Mouse (Mus musculus): ENCODE data around the gene Thsd4. TPM values are rescaled to one million over a fixed set of nuclear protein-coding genes. Genes with fewer than 3 reads are reported as not detected.

The Thsd4 gene
- polyA plus RNA-seq, 1 experiment = 0.97 TPM

DNA sequence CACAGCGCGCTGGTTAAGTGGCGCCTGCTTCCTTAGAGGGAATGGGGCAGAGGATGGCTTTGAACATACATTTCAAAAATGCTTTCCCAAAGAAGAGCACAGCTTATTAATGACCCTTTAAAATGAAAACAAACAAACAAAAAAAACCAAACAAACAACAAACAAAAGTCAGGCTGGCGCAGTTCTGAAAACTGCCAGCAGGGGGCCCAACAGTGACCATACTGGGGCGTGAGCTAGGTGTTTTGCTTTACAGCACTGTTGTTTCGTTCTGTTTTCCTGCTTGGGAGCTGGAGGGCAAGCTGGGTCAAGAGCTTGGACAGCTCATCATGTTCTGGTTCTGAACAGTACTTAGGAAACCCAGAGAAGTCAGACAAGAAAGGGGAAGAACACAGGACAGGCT, 278.3 kb downstream of the Thsd4 start:
- Histone ChIP-seq H3K27ac (ENCODE audit: control insufficient read depth, insufficient read depth, low read depth, low read length, poor library complexity) (no peak overlapping the region), H3K4me3 (replicated peaks; ENCODE audit: control insufficient read depth, low read depth, low read length) (no peak overlapping the region), H3K4me1 (ENCODE audit: control insufficient read depth, insufficient read depth, low read length) (no peaks in the 10 kb centered on the region)
- TF ChIP-seq POLR2A (IDR thresholded peaks at IDR 0.05; ENCODE audit: borderline replicate concordance, control insufficient read depth, low read depth, low read length) (no peak), CTCF (IDR thresholded peaks at IDR 0.05; ENCODE audit: control insufficient read depth, insufficient read depth, low read length) (peak; percentile 57)
- 58% methylated on average over 6 of the region's 6 CpGs for WGBS

DNA sequence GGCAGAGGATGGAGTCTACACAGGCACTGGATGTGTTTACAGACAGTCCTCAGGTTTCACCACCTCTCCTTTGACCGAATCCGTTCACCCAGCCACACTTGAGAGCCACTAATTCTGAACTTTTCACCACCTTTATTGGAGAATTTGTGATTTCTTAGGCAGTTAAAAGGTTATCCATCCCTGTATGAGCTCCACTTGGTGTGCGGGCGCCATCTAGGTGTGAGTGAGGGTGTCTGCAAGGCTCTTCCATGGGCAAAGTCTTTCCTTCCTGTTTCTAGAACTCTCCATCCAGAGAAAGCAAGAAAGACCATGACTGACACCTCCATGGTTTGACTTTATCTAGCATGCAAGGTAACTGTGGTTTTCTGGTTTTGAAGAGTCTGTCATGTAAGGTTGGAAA, 284.2 kb downstream of the Thsd4 start:
- no peaks in the 10 kb centered on the region for H3K4me1 ChIP-seq (ENCODE audit: control insufficient read depth, insufficient read depth, low read length)
- WGBS = 33% methylated on average over 4 of the region's 4 CpGs
- peak; percentile 60 for TF ChIP-seq CTCF (IDR thresholded peaks at IDR 0.05; ENCODE audit: control insufficient read depth, insufficient read depth, low read length)
- TF ChIP-seq POLR2A (IDR thresholded peaks at IDR 0.05; ENCODE audit: borderline replicate concordance, control insufficient read depth, low read depth, low read length) = no peak
- no peak overlapping the region for H3K27ac ChIP-seq (ENCODE audit: control insufficient read depth, insufficient read depth, low read depth, low read length, poor library complexity)
- H3K4me3 ChIP-seq (replicated peaks; ENCODE audit: control insufficient read depth, low read depth, low read length) = no peak overlapping the region

DNA sequence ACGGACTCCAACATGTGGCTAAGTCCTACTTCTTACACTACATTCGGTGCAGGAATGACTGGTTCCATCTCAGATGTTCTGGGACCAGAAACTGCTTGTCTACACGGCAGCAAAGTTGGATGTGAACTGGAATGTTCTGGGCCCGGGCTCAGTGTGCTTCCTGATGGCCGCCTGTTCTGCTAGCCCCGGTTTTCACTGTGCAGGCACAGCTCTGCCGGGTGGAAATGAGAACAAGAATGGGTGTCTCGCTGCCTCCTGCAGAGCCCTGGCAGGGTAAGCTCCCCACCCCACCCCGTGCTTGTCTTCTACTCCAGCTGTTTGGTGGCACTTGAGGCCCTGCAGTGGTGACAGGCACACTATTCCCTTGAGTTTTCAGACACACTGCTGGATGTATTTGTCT, 285.7 kb downstream of the Thsd4 start:
- Histone ChIP-seq H3K4me3 (replicated peaks; ENCODE audit: control insufficient read depth, low read depth, low read length) (no peak overlapping the region), H3K4me1 (ENCODE audit: control insufficient read depth, insufficient read depth, low read length) (no peaks in the 10 kb centered on the region), H3K27ac (ENCODE audit: control insufficient read depth, insufficient read depth, low read depth, low read length, poor library complexity) (no peak overlapping the region)
- WGBS = 75% methylated on average over 9 of the region's 9 CpGs
- TF ChIP-seq CTCF (IDR thresholded peaks at IDR 0.05; ENCODE audit: control insufficient read depth, insufficient read depth, low read length) (no peak), POLR2A (IDR thresholded peaks at IDR 0.05; ENCODE audit: borderline replicate concordance, control insufficient read depth, low read depth, low read length) (no peak)

DNA sequence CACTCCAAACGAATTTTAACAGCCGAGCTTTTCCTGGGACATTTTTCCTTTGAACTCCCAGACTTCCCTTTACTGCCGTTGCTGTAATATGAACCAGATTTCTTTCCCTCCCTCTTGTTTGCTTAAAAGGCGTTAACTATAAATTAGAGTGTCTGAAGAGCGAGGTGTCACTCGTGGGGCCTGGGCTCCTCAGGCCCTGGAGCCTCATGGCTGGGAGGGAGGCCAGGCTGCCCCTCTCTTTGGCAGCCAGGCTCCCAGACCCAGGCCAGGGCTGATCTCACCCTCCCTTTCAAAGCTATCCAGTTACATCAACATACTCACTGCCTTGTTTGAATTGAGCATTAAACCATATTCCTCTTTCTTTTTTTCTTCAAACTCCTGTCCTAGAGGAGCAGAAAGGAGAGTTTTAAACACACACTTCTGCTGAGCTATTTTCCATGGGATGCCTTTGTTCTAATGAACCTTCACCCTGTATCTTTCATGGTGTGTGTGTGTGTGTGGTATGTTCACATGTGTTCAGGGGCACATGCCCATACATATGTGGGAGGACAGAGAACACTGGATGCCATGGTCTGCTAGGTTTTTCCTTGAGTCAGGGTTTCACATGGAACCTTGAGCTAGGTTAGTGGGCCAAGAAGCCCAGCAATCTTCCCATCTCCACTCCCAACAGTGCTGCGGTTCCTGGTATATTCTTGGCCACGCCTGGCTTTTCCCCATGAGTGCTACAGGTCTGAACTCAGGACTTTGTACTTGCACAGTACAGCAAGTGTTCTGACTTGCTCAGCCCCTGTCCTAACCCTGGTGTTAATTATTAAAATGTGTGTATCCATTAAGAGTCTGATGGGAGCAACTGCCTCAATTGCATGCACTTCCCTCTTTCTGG, 287.4 kb downstream of the Thsd4 start:
- Histone ChIP-seq H3K4me1 (ENCODE audit: control insufficient read depth, insufficient read depth, low read length) (no peaks in the 10 kb centered on the region), H3K4me3 (replicated peaks; ENCODE audit: control insufficient read depth, low read depth, low read length) (no peak overlapping the region), H3K27ac (ENCODE audit: control insufficient read depth, insufficient read depth, low read depth, low read length, poor library complexity) (no peak overlapping the region)
- TF ChIP-seq CTCF (IDR thresholded peaks at IDR 0.05; ENCODE audit: control insufficient read depth, insufficient read depth, low read length) (no peak), POLR2A (IDR thresholded peaks at IDR 0.05; ENCODE audit: borderline replicate concordance, control insufficient read depth, low read depth, low read length) (no peak)
- WGBS = 68% methylated on average over 8 of the region's 8 CpGs

DNA sequence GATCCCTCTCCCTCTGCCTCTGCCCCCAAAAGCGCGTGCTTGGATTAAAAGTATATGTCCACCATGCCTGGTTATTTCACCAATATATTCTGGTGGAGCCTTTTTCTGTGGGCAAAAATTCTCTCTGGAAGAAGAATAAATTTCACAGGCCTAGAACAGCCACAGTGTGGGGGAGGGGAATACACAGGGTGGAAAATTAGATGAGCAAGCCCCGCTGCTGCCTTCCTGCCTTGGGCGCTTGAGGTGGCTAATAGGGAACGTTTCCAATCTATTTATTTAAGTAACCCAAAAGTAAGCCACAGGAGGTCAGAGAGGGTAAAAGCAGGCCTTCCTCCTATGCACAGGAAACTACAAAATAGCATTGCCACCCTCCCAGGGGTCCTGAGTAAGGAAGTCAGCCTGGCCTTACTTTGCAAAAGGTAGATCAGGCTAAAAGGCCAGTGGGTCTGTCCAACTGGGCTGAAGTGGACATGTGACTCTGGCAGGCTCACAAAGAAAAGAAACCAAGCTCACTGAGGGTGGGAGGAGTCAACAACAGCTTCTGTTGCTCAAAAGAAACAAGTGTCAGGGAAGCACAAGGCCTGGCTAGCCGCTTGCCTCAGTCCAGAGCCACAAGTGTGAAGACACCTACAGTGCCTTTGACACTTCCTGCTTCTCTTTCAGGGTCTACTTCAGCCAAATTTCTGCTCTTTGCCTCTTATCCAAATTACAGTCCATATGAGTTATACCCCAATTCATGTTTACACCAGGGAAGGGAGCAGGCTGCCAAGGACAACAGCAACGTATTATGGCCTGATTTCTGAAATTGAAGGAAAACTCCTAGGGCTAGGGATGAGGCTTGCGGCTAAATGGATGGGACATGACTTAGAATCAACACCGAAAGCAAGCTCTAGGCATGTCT, 289.6 kb downstream of the Thsd4 start:
- Histone ChIP-seq H3K4me1 (ENCODE audit: control insufficient read depth, insufficient read depth, low read length) (no peaks in the 10 kb centered on the region), H3K27ac (ENCODE audit: control insufficient read depth, insufficient read depth, low read depth, low read length, poor library complexity) (no peak overlapping the region), H3K4me3 (replicated peaks; ENCODE audit: control insufficient read depth, low read depth, low read length) (no peak overlapping the region)
- TF ChIP-seq CTCF (IDR thresholded peaks at IDR 0.05; ENCODE audit: control insufficient read depth, insufficient read depth, low read length) = no peak
- TF ChIP-seq POLR2A (IDR thresholded peaks at IDR 0.05; ENCODE audit: borderline replicate concordance, control insufficient read depth, low read depth, low read length) = no peak
- WGBS = 66% methylated on average over 9 of the region's 9 CpGs

DNA sequence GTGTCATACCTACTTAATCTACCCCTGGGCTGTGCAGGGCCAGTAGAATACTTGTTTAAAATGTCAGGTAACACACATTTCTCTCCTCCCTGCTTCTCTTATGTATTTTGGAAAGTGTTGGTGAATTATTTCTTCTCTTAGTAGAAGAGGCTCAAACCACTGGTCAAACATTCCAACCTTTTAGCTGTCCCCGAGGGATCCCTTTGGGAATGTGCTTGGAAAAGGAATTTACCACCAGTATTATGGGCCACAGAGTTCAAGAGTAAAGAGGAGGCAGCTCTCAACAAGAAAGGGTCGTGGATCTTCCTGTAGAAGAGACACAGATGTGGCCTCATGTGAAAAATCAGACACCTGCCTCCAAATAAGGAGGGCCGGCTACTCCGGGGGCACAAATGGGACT, 292.4 kb downstream of the Thsd4 start:
- no peak for TF ChIP-seq CTCF (IDR thresholded peaks at IDR 0.05; ENCODE audit: control insufficient read depth, insufficient read depth, low read length)
- no peak for TF ChIP-seq POLR2A (IDR thresholded peaks at IDR 0.05; ENCODE audit: borderline replicate concordance, control insufficient read depth, low read depth, low read length)
- no peak overlapping the region for H3K4me3 ChIP-seq (replicated peaks; ENCODE audit: control insufficient read depth, low read depth, low read length)

DNA sequence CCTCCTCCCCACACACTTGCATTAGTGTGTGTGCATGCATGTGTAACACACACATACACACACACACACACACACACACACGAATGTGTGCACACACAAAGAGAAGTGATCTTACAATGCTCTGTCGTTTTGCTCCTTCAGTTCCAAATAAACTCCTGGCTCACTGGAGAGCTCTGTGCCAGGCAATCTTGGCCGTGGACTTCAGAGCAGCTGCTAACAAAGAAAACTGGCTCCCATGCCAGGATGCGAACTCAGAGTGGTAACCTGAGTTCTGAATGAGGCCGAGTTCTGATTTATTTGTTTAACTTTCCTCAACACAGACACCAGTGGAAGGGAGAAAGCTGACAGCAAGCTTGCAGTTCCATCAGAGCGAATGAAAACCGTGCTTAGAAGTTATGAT, 294.1 kb downstream of the Thsd4 start:
- Histone ChIP-seq H3K27ac (ENCODE audit: control insufficient read depth, insufficient read depth, low read depth, low read length, poor library complexity) (no peak overlapping the region), H3K4me3 (replicated peaks; ENCODE audit: control insufficient read depth, low read depth, low read length) (no peak overlapping the region), H3K4me1 (ENCODE audit: control insufficient read depth, insufficient read depth, low read length) (no peaks in the 10 kb centered on the region)
- 74% methylated on average over 7 of the region's 7 CpGs for WGBS
- TF ChIP-seq CTCF (IDR thresholded peaks at IDR 0.05; ENCODE audit: control insufficient read depth, insufficient read depth, low read length) (no peak), POLR2A (IDR thresholded peaks at IDR 0.05; ENCODE audit: borderline replicate concordance, control insufficient read depth, low read depth, low read length) (no peak)

More for the DNA sequence above, 292.4 kb downstream of the Thsd4 start:
- Histone ChIP-seq H3K4me1 (ENCODE audit: control insufficient read depth, insufficient read depth, low read length) (no peaks in the 10 kb centered on the region), H3K27ac (ENCODE audit: control insufficient read depth, insufficient read depth, low read depth, low read length, poor library complexity) (no peak overlapping the region)
- WGBS = 70% methylated on average over 4 of the region's 4 CpGs

DNA sequence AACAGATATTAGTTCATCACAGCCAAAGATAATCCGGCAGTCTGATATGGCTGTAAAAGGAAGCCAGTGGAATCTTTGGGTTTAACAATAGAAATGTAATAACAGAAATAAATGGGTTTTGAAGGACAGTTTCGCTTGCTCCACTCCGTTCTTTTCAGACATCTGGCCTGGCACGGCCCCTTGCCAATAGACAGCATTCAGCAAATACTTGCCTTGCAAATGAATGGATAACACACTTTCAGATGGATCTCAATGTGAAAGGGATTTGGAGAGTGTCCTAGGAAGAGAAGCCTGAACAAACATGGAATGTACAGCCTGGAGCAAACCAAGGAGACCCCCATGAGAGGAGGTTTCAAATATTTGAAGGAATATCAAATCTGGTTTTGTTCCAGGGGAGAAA, 295.2 kb downstream of the Thsd4 start:
- 88% methylated on average over 4 of the region's 4 CpGs for WGBS
- no peak for TF ChIP-seq CTCF (IDR thresholded peaks at IDR 0.05; ENCODE audit: control insufficient read depth, insufficient read depth, low read length)
- no peak for TF ChIP-seq POLR2A (IDR thresholded peaks at IDR 0.05; ENCODE audit: borderline replicate concordance, control insufficient read depth, low read depth, low read length)
- H3K4me3 ChIP-seq (replicated peaks; ENCODE audit: control insufficient read depth, low read depth, low read length) = no peak overlapping the region
- H3K27ac ChIP-seq (ENCODE audit: control insufficient read depth, insufficient read depth, low read depth, low read length, poor library complexity) = no peak overlapping the region
- no peaks in the 10 kb centered on the region for H3K4me1 ChIP-seq (ENCODE audit: control insufficient read depth, insufficient read depth, low read length)
